Mouse (Mus musculus) layer of hippocampus, adult 6 months (tissue): ENCODE measurements around the gene Vac14. TPM values are rescaled to one million over a fixed set of nuclear protein-coding genes. Genes with fewer than 3 reads are reported as not detected.

ENCODE experiments used
- long read RNA-seq, 2 experiments: library from polyadenylated mRNA; unstranded; transcript quantifications; one replicate each; pipeline ENCODE4 v2.0.0; 2019 to 2020
- polyA plus RNA-seq: library from polyadenylated mRNA; unstranded; fragments of <200 nt; fragmentation: Nextera tagmentation; gene quantifications from 2 replicates; pipeline ENCODE4 v1.2.3, GENCODE M21; 2021

The Vac14 gene
- polyA plus RNA-seq = 5.6 and 6.4 TPM in 2 replicates
- long read RNA-seq, experiment 1, partial matches to known transcripts = 4 of 6 reads
- long read RNA-seq, experiment 1, other reads (novel, unspliced or antisense) = 2 of 6 reads
- long read RNA-seq, experiment 2, transcript Vac14-201 (19 exons, 3,069 nt) = major isoform, 16 of 24 reads
- long read RNA-seq, experiment 2, partial matches to known transcripts = 2 of 24 reads
- long read RNA-seq, experiment 2, other reads (novel, unspliced or antisense) = 6 of 24 reads

DNA sequence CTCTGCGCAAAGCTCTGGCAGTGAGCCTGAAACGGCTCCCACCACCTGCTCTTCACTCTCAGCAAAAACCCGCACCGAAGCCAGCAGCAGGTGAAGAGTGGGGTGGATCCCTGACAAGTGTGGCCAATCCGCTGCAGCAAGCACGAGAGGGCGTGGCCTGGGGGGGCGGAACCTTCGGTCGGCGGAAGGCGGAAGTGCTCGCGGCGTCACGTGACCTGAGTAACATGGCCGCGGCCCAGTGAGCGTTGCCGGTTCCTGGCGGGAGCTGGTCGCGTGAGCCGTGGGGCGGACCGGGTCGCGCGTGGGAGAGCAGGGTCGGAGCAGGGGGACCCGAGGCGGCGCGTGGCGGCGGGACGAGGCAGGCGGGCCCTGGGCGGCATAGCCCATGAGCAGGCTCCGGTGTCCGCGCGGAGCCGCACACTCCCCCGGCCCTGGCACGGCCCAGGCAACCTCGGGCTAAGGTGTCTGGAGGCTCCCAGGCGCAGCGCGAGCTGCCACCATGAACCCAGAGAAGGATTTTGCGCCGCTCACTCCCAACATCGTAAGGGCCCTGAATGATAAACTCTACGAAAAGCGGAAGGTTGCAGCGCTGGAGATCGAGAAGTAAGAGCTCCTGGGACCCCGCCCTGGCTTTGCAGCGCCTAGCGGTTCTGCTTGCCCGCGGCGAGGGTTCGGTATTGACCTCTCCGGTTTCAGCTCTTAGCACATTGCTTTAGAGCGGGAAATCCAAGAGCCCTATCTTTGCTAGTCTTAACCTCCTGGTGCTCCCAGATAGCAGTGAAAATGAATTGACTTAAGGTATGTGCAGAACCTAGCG, at the start of gene Vac14:
Gene Vac14 (plus strand): TSS at position 195 of the 817 bp plus-strand sequence.

GRCm38 (mm10) chr8:110720685-110721598, 102.6 kb downstream of the Vac14 start, which contains the start of gene Mtss1l:
Mtss1l (plus strand) TSS chr8:110721476.

Other genes with a start within 250 kb of the Vac14 start
- gene Mtss1l, start 102.9 kb downstream of the Vac14 start, polyA plus RNA-seq = 23.3 and 27.4 TPM in 2 replicates
- gene Il34, start 187.3 kb downstream of the Vac14 start, polyA plus RNA-seq = 41.3 and 43.5 TPM in 2 replicates
- gene Cog4, start 228.0 kb downstream of the Vac14 start, polyA plus RNA-seq = 28.0 and 28.6 TPM in 2 replicates
- 25.0 and 29.1 TPM in 2 replicates for gene Sf3b3, start 228.2 kb downstream of the Vac14 start, polyA plus RNA-seq